Mouse (Mus musculus): Measurements from ENCODE around the gene Skint10.

Gene Skint10

GRCm38 (mm10) chr4:112774766-112775165 is at the start of gene Skint10:
TSS of gene Skint10 (minus strand) at chr4:112774866.
- no peak for DNase-seq (ENCODE audit: low spot score in 2 of 2)

GRCm38 (mm10) chr4:112790646-112791045 is 16.0 kb upstream of the Skint10 start:
- DNase-seq (ENCODE audit: low spot score in 2 of 2) = no peak

Measured in right cerebral cortex, adult 2 months (tissue).